Mouse (Mus musculus) B cell, adult 67 days (primary cell): ENCODE results near the gene 2310033P09Rik. TPM values are rescaled to one million over a fixed set of nuclear protein-coding genes. Genes with fewer than 3 reads are reported as not detected.

Experiments used
- total RNA-seq, 2 experiments: library from RNA; stranded (reverse); gene quantifications; 4 replicates each; pipeline ENCODE4 v1.2.4; 2023

The 2310033P09Rik gene
- total RNA-seq = 10 to 100 TPM; 29.3 to 32.6 TPM

GRCm38 (mm10) chr11:59208153-59208831, at the start of gene 2310033P09Rik:
Gene 2310033P09Rik, plus strand, starts transcription at chr11:59208321.

GRCm38 (mm10) chr11:59163255-59164236, 44.6 kb upstream of the 2310033P09Rik start, which contains the start of gene Iba57:
Gene Iba57, minus strand, starts transcription at chr11:59163739.

GRCm38 (mm10) chr11:59182864-59183331, 25.2 kb upstream of the 2310033P09Rik start, which contains the start of gene Gjc2:
Gene Gjc2, minus strand, starts transcription at chr11:59183213.

GRCm38 (mm10) chr11:59192059-59192386, 16.1 kb upstream of the 2310033P09Rik start, which contains the start of gene Guk1:
Gene Guk1, minus strand, starts transcription at chr11:59192212.

GRCm38 (mm10) chr11:59202081-59202995, 5.8 kb upstream of the 2310033P09Rik start, which contains the start of gene Mrpl55:
Gene Mrpl55, plus strand, starts transcription at chr11:59202486.

GRCm38 (mm10) chr11:59228122-59228953, 20.2 kb downstream of the 2310033P09Rik start, which contains the start of gene Arf1:
Gene Arf1, minus strand, starts transcription at chr11:59228270.

Other genes with a start within 250 kb of the 2310033P09Rik start
- 100 to 1,000 TPM; 115 to 117 TPM for gene Trim11, start 230.2 kb upstream of the 2310033P09Rik start, total RNA-seq
- 1 to 10 TPM in 1 of 2 experiments, under 1 TPM in 1; 0.65 to 1.0 TPM for gene Obscn, start 71.9 kb upstream of the 2310033P09Rik start, total RNA-seq
- 10 to 100 TPM; 22.4 to 31.7 TPM for gene Iba57, start 44.6 kb upstream of the 2310033P09Rik start, total RNA-seq
- gene Gjc2, start 25.1 kb upstream of the 2310033P09Rik start, total RNA-seq = not detected
- 10 to 100 TPM; 30.7 to 37.2 TPM for gene Guk1, start 16.1 kb upstream of the 2310033P09Rik start, total RNA-seq
- 10 to 100 TPM; 16.5 to 18.9 TPM for gene Mrpl55, start 5.8 kb upstream of the 2310033P09Rik start, total RNA-seq
- gene Arf1, start 19.9 kb downstream of the 2310033P09Rik start, total RNA-seq = 100 to 1,000 TPM; 225 to 239 TPM
- not detected for gene Wnt3a, start 82.4 kb downstream of the 2310033P09Rik start, total RNA-seq
- not detected for gene Wnt9a, start 98.6 kb downstream of the 2310033P09Rik start, total RNA-seq
- not detected for gene Prss38, start 167.3 kb downstream of the 2310033P09Rik start, total RNA-seq
- 10 to 100 TPM; 12.6 to 15.7 TPM for gene Jmjd4, start 241.7 kb downstream of the 2310033P09Rik start, total RNA-seq
- 10 to 100 TPM; 12.3 to 26.1 TPM for gene Snap47, start 242.9 kb downstream of the 2310033P09Rik start, total RNA-seq